In genomic region chr11:51538919-51539758, GRCm38 (mm10) we compare ENCODE assay signal across 8 mouse cellular contexts. TPM values are rescaled to one million over a fixed set of nuclear protein-coding genes. Genes with fewer than 3 reads are reported as not detected.
DNase-seq lines count a peak whose midpoint lies in the region; ATAC-seq and TF ChIP-seq lines count a peak whose summit lies in the region.

No protein-coding gene starts in this region.

- no peak overlapping the region for H3K4me3 ChIP-seq in midbrain, embryonic 10.5 days
- no peak overlapping the region for H3K4me3 ChIP-seq in midbrain, postnatal 0 days (ENCODE audit: low read depth, low read length)
- H3K4me3 ChIP-seq in intestine, embryonic 16.5 days (ENCODE audit: low read length), result no peak overlapping the region
- no peak overlapping the region for H3K4me3 ChIP-seq in midbrain, embryonic 15.5 days

- ATAC-seq in midbrain, postnatal 0 days (ENCODE audit: low FRiP score), result no peak
- peak; percentile 34 for ATAC-seq in erythroblast, adult 5-6 weeks (replicated peaks; ENCODE audit: low FRiP score, poor library complexity, severe bottlenecking)
- ATAC-seq in intestine, embryonic 16.5 days, result peak; percentile 38
- peak; percentile 35 for ATAC-seq in midbrain, embryonic 15.5 days (replicated peaks)

- H3K27me3 ChIP-seq in midbrain, embryonic 10.5 days (ENCODE audit: low read depth, poor library complexity, severe bottlenecking), result no peaks in the 10 kb centered on the region
- no peaks in the 10 kb centered on the region for H3K27me3 ChIP-seq in midbrain, postnatal 0 days (ENCODE audit: insufficient read depth, low read length)
- H3K27me3 ChIP-seq in intestine, embryonic 16.5 days (replicated peaks; ENCODE audit: control insufficient read depth, insufficient read depth, low read length), result no peaks in the 10 kb centered on the region
- H3K27me3 ChIP-seq in midbrain, embryonic 15.5 days (replicated peaks), result no peaks in the 10 kb centered on the region

- TF ChIP-seq CTCF in midbrain, postnatal 0 days (IDR thresholded peaks at IDR 0.05), result no peak

- peak; percentile 29 for DNase-seq in midbrain, embryonic 10.5 days (ENCODE audit: low spot score)
- DNase-seq in midbrain, postnatal 0 days (ENCODE audit: low spot score), result no peak
- DNase-seq in embryo, embryonic 11 days, result no peak
- no peak for DNase-seq in spleen, postnatal 10 days (ENCODE audit: low spot score in 2 of 2)
- no peak for DNase-seq in ovary, postnatal 10 days (ENCODE audit: low spot score)

- H3K27ac ChIP-seq in midbrain, embryonic 10.5 days (replicated peaks), result no peak overlapping the region
- no peak overlapping the region for H3K27ac ChIP-seq in midbrain, postnatal 0 days (ENCODE audit: low read depth, low read length)
- no peak overlapping the region for H3K27ac ChIP-seq in intestine, embryonic 16.5 days (ENCODE audit: low read length)
- no peak overlapping the region for H3K27ac ChIP-seq in midbrain, embryonic 15.5 days

- H3K4me2 ChIP-seq in midbrain, postnatal 0 days (ENCODE audit: low read depth, low read length, poor library complexity, severe bottlenecking), result no peak overlapping the region
- H3K4me2 ChIP-seq in intestine, embryonic 16.5 days (ENCODE audit: low read depth, low read length), result no peak overlapping the region
- no peak overlapping the region for H3K4me2 ChIP-seq in midbrain, embryonic 15.5 days

- H3K9ac ChIP-seq in midbrain, postnatal 0 days (replicated peaks; ENCODE audit: low read length, poor library complexity, severe bottlenecking), result no peak overlapping the region
- no peak overlapping the region for H3K9ac ChIP-seq in intestine, embryonic 16.5 days (ENCODE audit: low read depth, low read length)
- H3K9ac ChIP-seq in midbrain, embryonic 15.5 days, result no peak overlapping the region

- no peaks in the 10 kb centered on the region for H3K36me3 ChIP-seq in midbrain, embryonic 10.5 days
- no peaks in the 10 kb centered on the region for H3K36me3 ChIP-seq in midbrain, postnatal 0 days (ENCODE audit: insufficient read depth, low read length)
- no peaks in the 10 kb centered on the region for H3K36me3 ChIP-seq in intestine, embryonic 16.5 days (ENCODE audit: control insufficient read depth, insufficient read depth, low read length)
- H3K36me3 ChIP-seq in midbrain, embryonic 15.5 days (replicated peaks), result no peaks in the 10 kb centered on the region

- H3K4me1 ChIP-seq in midbrain, embryonic 10.5 days, result peaks cover 26% of the 10 kb centered on the region
- H3K4me1 ChIP-seq in midbrain, postnatal 0 days (ENCODE audit: insufficient read depth, low read length), result no peaks in the 10 kb centered on the region
- no peaks in the 10 kb centered on the region for H3K4me1 ChIP-seq in intestine, embryonic 16.5 days (ENCODE audit: control insufficient read depth, insufficient read depth, low read length)
- H3K4me1 ChIP-seq in midbrain, embryonic 15.5 days, result no peaks in the 10 kb centered on the region

- no peaks in the 10 kb centered on the region for H3K9me3 ChIP-seq in midbrain, embryonic 10.5 days (replicated peaks)
- no peaks in the 10 kb centered on the region for H3K9me3 ChIP-seq in midbrain, postnatal 0 days (ENCODE audit: low read length)
- H3K9me3 ChIP-seq in intestine, embryonic 16.5 days (ENCODE audit: control insufficient read depth, low read length), result no peaks in the 10 kb centered on the region
- H3K9me3 ChIP-seq in midbrain, embryonic 15.5 days, result no peaks in the 10 kb centered on the region

- 61% methylated on average over 13 of the region's 13 CpGs for WGBS in midbrain, embryonic 10.5 days
- WGBS in midbrain, postnatal 0 days, result 65% methylated on average over 13 of the region's 13 CpGs
- 63% methylated on average over 13 of the region's 13 CpGs for WGBS in intestine, embryonic 16.5 days
- WGBS in midbrain, embryonic 15.5 days, result 63% methylated on average over 13 of the region's 13 CpGs

RNA-seq across cellular contexts. Expression of gene Phykpl, which starts 45.4 kb away (rescaled TPM):
- 14.4 and 15.1 TPM in 2 replicates for polyA plus RNA-seq in midbrain, embryonic 10.5 days (2016; fragmentation: Nextera tagmentation; extraction: Ambion mirVana)
- total RNA-seq in midbrain, postnatal 0 days (2014; rRNA removed), result 6.6 and 7.5 TPM in 2 replicates
- 5.9 and 6.9 TPM in 2 replicates for polyA plus RNA-seq in midbrain, postnatal 0 days (2015; fragmentation: Nextera tagmentation; extraction: Ambion mirVana)
- 1.3 and 2.1 TPM in 2 replicates for total RNA-seq in erythroblast, adult 5-6 weeks (2015; ENCODE audit: low replicate concordance)
- total RNA-seq in erythroblast, adult 5-6 weeks (2017; ENCODE audit: low replicate concordance), result 3.1 and 5.2 TPM in 2 replicates
- 20.5 and 20.9 TPM in 2 replicates for polyA plus RNA-seq in intestine, embryonic 16.5 days (2015; fragmentation: Nextera tagmentation; extraction: Ambion mirVana)
- 9.7 and 12.0 TPM in 2 replicates for polyA plus RNA-seq in midbrain, embryonic 15.5 days (2015; fragmentation: Nextera tagmentation; extraction: Ambion mirVana)
